Mouse (Mus musculus): Measurements from ENCODE around the gene Tmcc3. TPM values are rescaled to one million over a fixed set of nuclear protein-coding genes. Genes with fewer than 3 reads are reported as not detected.

The Tmcc3 gene
- polyA plus RNA-seq, 1 experiment from 2014 or later: 14.3 TPM

DNA sequence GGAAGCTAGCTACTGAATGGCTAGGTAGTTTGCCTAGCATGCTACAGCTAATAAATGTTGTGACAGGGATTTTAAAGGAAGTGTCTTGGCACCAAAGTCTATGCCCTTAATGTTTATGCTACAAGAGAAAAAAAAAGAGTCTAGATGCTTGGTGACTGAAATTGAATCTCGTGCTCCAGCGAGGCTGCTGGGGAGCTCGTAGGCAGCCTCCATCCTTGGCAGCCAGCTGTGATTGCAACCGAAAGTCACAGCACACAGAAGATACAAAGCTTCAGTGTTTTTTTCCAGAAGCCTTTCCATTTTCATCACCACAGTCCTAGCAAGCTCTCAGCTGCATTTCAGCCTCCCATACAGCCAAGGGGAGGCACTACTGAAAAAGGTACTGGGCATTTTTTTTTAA, 6.8 kb downstream of the Tmcc3 start:
- WGBS: 44% methylated on average over 4 of the region's 4 CpGs
- Histone ChIP-seq H3K4me3 (ENCODE audit: low read depth, low read length) (no peak overlapping the region), H3K4me1 (ENCODE audit: insufficient read depth, low read depth, low read length) (no peaks in the 10 kb centered on the region), H3K27me3 (replicated peaks; ENCODE audit: insufficient read depth, low read length) (no peaks in the 10 kb centered on the region), H3K9ac (replicated peaks; ENCODE audit: low read depth) (no peak overlapping the region), H3K4me2 (replicated peaks; ENCODE audit: low read depth, low read length) (no peak overlapping the region), H3K9me3 (ENCODE audit: low read length) (no peaks in the 10 kb centered on the region), H3K27ac (ENCODE audit: low read length) (no peak overlapping the region), H3K36me3 (ENCODE audit: insufficient read depth, low read length) (no peaks in the 10 kb centered on the region)
- ATAC-seq: no peak
- no peak for DNase-seq (ENCODE audit: low spot score)
- no peak for TF ChIP-seq CTCF (IDR thresholded peaks at IDR 0.05)
- no peak for TF ChIP-seq EP300 (IDR thresholded peaks at IDR 0.05)

DNA sequence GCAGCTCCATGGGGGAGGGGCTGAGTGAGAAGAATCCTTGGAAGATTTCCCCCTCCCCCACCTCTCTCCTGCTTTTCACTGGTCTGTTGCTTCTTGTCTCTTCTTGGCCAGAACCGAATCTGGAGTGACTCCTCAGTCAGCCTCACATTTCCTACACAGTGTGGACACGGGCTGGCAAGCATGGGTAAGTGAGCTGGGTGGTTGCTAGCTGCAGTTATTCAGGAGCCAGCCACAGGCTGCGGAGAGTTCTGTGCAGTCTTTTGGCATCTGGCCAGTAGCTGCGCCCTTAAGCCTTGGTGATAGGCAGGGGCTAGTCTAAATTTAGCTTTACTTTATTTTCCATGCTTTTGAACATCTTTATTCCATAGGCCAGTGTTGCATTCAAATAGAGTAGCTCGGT, 18.2 kb downstream of the Tmcc3 start:
- H3K27ac ChIP-seq (ENCODE audit: low read length): no peak overlapping the region
- H3K4me3 ChIP-seq (ENCODE audit: low read depth, low read length): no peak overlapping the region
- H3K4me1 ChIP-seq (ENCODE audit: insufficient read depth, low read depth, low read length): no peaks in the 10 kb centered on the region
- DNase-seq (ENCODE audit: low spot score): peak; percentile 11
- TF ChIP-seq CTCF (IDR thresholded peaks at IDR 0.05) (no peak), EP300 (IDR thresholded peaks at IDR 0.05) (no peak)
- H3K27me3 ChIP-seq (replicated peaks; ENCODE audit: insufficient read depth, low read length): no peaks in the 10 kb centered on the region
- H3K4me2 ChIP-seq (replicated peaks; ENCODE audit: low read depth, low read length): no peak overlapping the region
- no peaks in the 10 kb centered on the region for H3K36me3 ChIP-seq (ENCODE audit: insufficient read depth, low read length)
- no peaks in the 10 kb centered on the region for H3K9me3 ChIP-seq (ENCODE audit: low read length)
- WGBS: 24% methylated on average over 5 of the region's 5 CpGs
- H3K9ac ChIP-seq (replicated peaks; ENCODE audit: low read depth): no peak overlapping the region
- ATAC-seq: no peak

GRCm38 (mm10) chr10:94332358-94333137, 20.8 kb downstream of the Tmcc3 start:
- TF ChIP-seq EP300 (IDR thresholded peaks at IDR 0.05): no peak
- TF ChIP-seq CTCF (IDR thresholded peaks at IDR 0.05): peak; percentile 8; the same call in 1 of the 2 replicates
- WGBS: 86% methylated on average over 16 of the region's 16 CpGs
- no peak overlapping the region for H3K9ac ChIP-seq (replicated peaks; ENCODE audit: low read depth)
- no peaks in the 10 kb centered on the region for H3K36me3 ChIP-seq (ENCODE audit: insufficient read depth, low read length)
- no peaks in the 10 kb centered on the region for H3K9me3 ChIP-seq (ENCODE audit: low read length)
- no peak overlapping the region for H3K27ac ChIP-seq (ENCODE audit: low read length)
- no peak for ATAC-seq
- DNase-seq (ENCODE audit: low spot score): no peak
- H3K4me2 ChIP-seq (replicated peaks; ENCODE audit: low read depth, low read length): no peak overlapping the region
- H3K27me3 ChIP-seq (replicated peaks; ENCODE audit: insufficient read depth, low read length): no peaks in the 10 kb centered on the region
- no peak overlapping the region for H3K4me3 ChIP-seq (ENCODE audit: low read depth, low read length)
- no peaks in the 10 kb centered on the region for H3K4me1 ChIP-seq (ENCODE audit: insufficient read depth, low read depth, low read length)

GRCm38 (mm10) chr10:94333328-94333727, 21.6 kb downstream of the Tmcc3 start:
- 76% methylated on average over 8 of the region's 8 CpGs for WGBS
- H3K9ac ChIP-seq (replicated peaks; ENCODE audit: low read depth): no peak overlapping the region
- H3K4me2 ChIP-seq (replicated peaks; ENCODE audit: low read depth, low read length): no peak overlapping the region
- H3K4me1 ChIP-seq (ENCODE audit: insufficient read depth, low read depth, low read length): no peaks in the 10 kb centered on the region
- H3K4me3 ChIP-seq (ENCODE audit: low read depth, low read length): no peak overlapping the region
- ATAC-seq (no peak), DNase-seq (ENCODE audit: low spot score) (no peak)
- H3K9me3 ChIP-seq (ENCODE audit: low read length): no peaks in the 10 kb centered on the region
- H3K27me3 ChIP-seq (replicated peaks; ENCODE audit: insufficient read depth, low read length): no peaks in the 10 kb centered on the region
- no peak overlapping the region for H3K27ac ChIP-seq (ENCODE audit: low read length)
- no peaks in the 10 kb centered on the region for H3K36me3 ChIP-seq (ENCODE audit: insufficient read depth, low read length)
- TF ChIP-seq EP300 (IDR thresholded peaks at IDR 0.05): no peak
- no peak for TF ChIP-seq CTCF (IDR thresholded peaks at IDR 0.05)

GRCm38 (mm10) chr10:94335047-94335446, 23.3 kb downstream of the Tmcc3 start:
- Histone ChIP-seq H3K9me3 (ENCODE audit: low read length) (no peaks in the 10 kb centered on the region), H3K4me3 (ENCODE audit: low read depth, low read length) (no peak overlapping the region), H3K27ac (ENCODE audit: low read length) (no peak overlapping the region), H3K4me1 (ENCODE audit: insufficient read depth, low read depth, low read length) (no peaks in the 10 kb centered on the region), H3K4me2 (replicated peaks; ENCODE audit: low read depth, low read length) (no peak overlapping the region), H3K36me3 (ENCODE audit: insufficient read depth, low read length) (no peaks in the 10 kb centered on the region), H3K9ac (replicated peaks; ENCODE audit: low read depth) (no peak overlapping the region), H3K27me3 (replicated peaks; ENCODE audit: insufficient read depth, low read length) (no peaks in the 10 kb centered on the region)
- no peak for TF ChIP-seq CTCF (IDR thresholded peaks at IDR 0.05)
- no peak for TF ChIP-seq EP300 (IDR thresholded peaks at IDR 0.05)
- no peak for ATAC-seq
- no peak for DNase-seq (ENCODE audit: low spot score)
- 76% methylated on average over 10 of the region's 10 CpGs for WGBS

DNA sequence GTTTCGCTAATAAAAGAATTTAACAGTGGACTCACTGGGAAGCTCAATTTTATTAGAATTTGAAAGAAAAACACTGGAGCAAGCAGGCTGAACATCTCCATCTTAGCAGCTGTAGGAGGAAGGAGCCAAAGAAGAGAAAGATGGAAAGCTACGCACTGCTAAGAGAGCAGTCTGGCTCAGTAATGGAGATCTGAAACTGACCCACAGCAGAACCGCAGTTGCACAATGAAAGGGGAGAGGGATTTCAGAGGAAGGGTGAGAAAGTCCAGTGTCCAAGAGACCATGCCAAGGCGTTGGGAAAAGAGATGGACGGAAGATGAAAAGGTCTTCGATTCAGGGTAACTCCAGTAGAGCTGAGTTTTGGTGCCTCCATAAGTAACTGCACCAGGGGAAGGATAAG, 24.3 kb downstream of the Tmcc3 start:
- no peak overlapping the region for H3K4me3 ChIP-seq (ENCODE audit: low read depth, low read length)
- no peak overlapping the region for H3K9ac ChIP-seq (replicated peaks; ENCODE audit: low read depth)
- no peaks in the 10 kb centered on the region for H3K4me1 ChIP-seq (ENCODE audit: insufficient read depth, low read depth, low read length)
- no peak overlapping the region for H3K27ac ChIP-seq (ENCODE audit: low read length)
- 83% methylated on average over 6 of the region's 6 CpGs for WGBS
- no peaks in the 10 kb centered on the region for H3K27me3 ChIP-seq (replicated peaks; ENCODE audit: insufficient read depth, low read length)
- TF ChIP-seq EP300 (IDR thresholded peaks at IDR 0.05) (no peak), CTCF (IDR thresholded peaks at IDR 0.05) (no peak)
- DNase-seq (ENCODE audit: low spot score) (no peak), ATAC-seq (no peak)
- H3K36me3 ChIP-seq (ENCODE audit: insufficient read depth, low read length): no peaks in the 10 kb centered on the region
- H3K9me3 ChIP-seq (ENCODE audit: low read length): no peaks in the 10 kb centered on the region
- no peak overlapping the region for H3K4me2 ChIP-seq (replicated peaks; ENCODE audit: low read depth, low read length)
